Mouse (Mus musculus) cortical plate, adult 2 months (tissue): ENCODE results near the gene Wdr3.

Experiments used
- CTCF ChIP-seq: fragments of 200-500 bp; IDR thresholded peaks from 2 replicates; pipeline ENCODE4 v1.5.1; 2011; ENCODE audit warnings: mild to moderate bottlenecking, control low read depth, low read length; ENCODE audit not compliant: insufficient read depth; ENCODE audit errors: extremely low read depth
- POLR2A ChIP-seq: fragments of 200-500 bp; IDR thresholded peaks from 2 replicates; pipeline ENCODE4 v1.6.1; 2011; ENCODE audit warnings: mild to moderate bottlenecking, low read length, control low read depth; ENCODE audit not compliant: insufficient read depth; ENCODE audit errors: extremely low read depth

DNA sequence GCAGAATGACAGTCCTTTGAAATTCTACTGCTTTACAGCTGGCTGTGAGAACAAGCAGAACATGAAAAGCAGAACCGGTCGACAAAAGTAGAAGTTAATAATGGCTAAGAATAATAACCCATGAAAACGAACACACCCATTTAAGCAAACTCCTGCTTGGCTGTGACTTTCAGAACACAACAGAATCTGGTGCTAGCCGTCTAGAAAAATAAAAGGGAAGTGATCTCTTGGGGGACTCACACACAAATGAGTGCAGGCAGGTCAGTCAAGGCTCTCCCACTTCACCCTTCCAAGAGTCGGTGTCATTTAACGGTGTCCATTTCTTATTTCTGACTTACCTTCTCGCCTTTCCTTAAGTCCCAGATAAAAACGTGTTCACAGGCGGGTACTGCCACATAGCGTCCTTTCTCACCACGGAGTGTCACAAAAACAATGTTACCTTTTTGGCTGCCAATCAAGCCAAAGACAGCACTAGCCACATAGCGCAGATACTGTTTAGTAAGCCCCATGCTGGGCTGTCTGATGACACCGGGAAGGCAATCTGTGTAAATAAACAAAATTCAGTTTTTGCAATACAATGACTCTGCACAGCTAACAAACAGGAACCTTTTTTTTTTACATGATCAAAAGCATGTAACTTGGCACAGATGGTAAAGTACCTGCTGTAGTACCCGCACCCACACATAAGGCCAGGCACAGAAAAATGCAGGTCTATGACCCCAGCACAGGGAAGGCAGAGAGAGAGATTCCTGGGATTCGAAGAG is 1.3 kb downstream of the Wdr3 start:
- TF ChIP-seq POLR2A (no peak), CTCF (no peak)
